Mouse (Mus musculus): ENCODE results near the gene Akr1c13. TPM values are rescaled to one million over a fixed set of nuclear protein-coding genes. Genes with fewer than 3 reads are reported as not detected.
A peak's percentile ranks its signal among the peaks of the same experiment; 100 is the strongest.
"Not testable (repeated sequence)": the region's sequence is repeated elsewhere in the genome, so short reads cannot be mapped to it uniquely, and the experiment has no call there.

Akr1c13 gene
- polyA plus RNA-seq, 1 experiment from 2014 or later: 0.33 TPM

DNA sequence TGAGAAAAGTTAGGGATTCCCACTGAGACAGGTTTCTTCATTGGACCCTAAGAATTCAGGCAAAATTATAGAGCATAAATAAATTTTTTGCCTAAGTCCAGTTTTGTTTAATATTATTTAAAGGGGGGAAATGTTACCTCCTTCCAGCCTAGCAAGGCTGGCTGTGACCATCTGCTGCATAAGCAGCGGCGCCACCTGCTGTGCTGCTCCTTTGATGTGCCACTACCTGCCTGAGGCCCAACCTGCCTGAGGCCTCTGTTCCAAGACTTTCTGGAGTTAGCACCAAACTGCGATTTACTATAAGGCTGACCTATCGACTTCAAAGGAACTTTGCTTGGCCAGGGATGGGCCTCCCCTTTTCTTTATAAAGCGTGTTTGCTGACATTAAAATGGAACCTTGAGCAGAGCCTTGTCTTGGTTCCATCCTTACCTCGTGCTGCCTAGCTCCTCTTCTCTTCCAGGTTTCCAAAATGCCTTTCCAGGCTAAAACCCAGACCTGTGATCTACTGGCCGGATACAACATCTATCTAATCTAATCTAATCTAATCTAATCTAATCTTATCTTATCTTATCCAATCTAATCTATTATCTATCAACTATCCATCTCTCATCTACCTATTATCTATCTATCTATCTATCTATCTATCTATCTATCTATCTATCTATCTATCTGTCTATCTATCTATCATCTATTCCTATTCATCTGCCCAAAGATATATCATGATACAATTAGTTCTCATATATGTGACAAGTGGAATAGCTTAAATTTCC lies 4.1 kb upstream of the Akr1c13 start:
- not testable (repeated sequence) for ATAC-seq (ENCODE audit: low FRiP score); DNase-seq (ENCODE audit: low spot score, missing footprints); H3K4me2 ChIP-seq; H3K27me3 ChIP-seq (ENCODE audit: control insufficient read depth, insufficient read depth, low read length); H3K9me3 ChIP-seq (ENCODE audit: control insufficient read depth, low read length); H3K9ac ChIP-seq (ENCODE audit: low read length); H3K4me1 ChIP-seq (ENCODE audit: control insufficient read depth, insufficient read depth, low read length); H3K4me3 ChIP-seq (ENCODE audit: low read depth, low read length); H3K27ac ChIP-seq (ENCODE audit: low read depth, low read length); H3K36me3 ChIP-seq (ENCODE audit: control insufficient read depth, insufficient read depth, low read length)
- WGBS: 86% methylated on average over 7 of the region's 7 CpGs

DNA sequence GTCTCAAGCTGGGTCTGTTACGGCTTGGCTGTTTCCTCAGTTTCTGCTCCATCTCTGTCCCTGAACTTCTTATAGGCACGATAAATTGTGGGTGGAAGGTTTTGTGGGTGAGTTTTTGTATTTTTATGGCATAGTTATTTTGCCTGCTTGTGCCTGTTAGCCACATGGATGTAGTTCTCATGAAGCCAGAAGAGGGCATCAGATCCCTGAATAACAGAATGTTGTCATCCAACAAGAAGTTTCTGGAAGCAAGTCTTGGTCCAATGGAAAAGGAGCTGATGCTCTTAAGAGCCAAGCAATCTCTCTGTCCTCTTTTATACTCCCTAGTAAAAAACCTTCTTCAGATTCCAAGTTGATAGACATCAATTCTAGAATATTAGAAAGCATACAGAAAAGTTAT lies 2.8 kb upstream of the Akr1c13 start:
- Histone ChIP-seq H3K36me3 (ENCODE audit: control insufficient read depth, insufficient read depth, low read length) (no peaks in the 10 kb centered on the region), H3K27me3 (ENCODE audit: control insufficient read depth, insufficient read depth, low read length) (no peaks in the 10 kb centered on the region), H3K27ac (ENCODE audit: low read depth, low read length) (no peak overlapping the region), H3K4me1 (ENCODE audit: control insufficient read depth, insufficient read depth, low read length) (no peaks in the 10 kb centered on the region), H3K4me2 (no peak overlapping the region), H3K9ac (ENCODE audit: low read length) (no peak overlapping the region), H3K9me3 (ENCODE audit: control insufficient read depth, low read length) (no peaks in the 10 kb centered on the region), H3K4me3 (ENCODE audit: low read depth, low read length) (no peak overlapping the region)
- 91% methylated on average over 2 of the region's 2 CpGs for WGBS
- DNase-seq (ENCODE audit: low spot score, missing footprints) (no peak), ATAC-seq (ENCODE audit: low FRiP score) (no peak)

DNA sequence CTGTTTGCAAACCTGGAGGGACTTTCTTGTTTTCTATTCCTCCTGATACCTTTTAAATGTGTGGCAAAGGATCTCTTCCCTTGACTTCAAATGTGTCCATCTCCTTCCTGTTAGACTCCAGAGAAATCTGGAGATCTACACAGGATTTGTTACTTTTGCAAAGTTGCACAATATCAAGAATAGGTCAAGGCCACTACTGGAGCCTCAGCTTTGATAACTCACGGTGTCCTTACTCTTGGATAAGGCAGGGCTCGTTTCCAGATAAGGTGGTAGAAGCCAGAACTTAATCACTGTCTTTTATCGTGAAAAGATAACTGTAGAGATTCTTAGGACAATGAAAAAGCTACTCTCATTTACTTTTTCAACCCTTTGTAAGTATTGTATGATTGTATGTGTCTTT lies 1.6 kb downstream of the Akr1c13 start:
- H3K4me2 ChIP-seq: no peak overlapping the region

GRCm38 (mm10) chr13:4206147-4206903 lies 15.4 kb downstream of the Akr1c13 start:
- Histone ChIP-seq H3K36me3 (ENCODE audit: control insufficient read depth, insufficient read depth, low read length) (no peaks in the 10 kb centered on the region), H3K27me3 (ENCODE audit: control insufficient read depth, insufficient read depth, low read length) (no peaks in the 10 kb centered on the region), H3K4me2 (no peak overlapping the region), H3K9me3 (ENCODE audit: control insufficient read depth, low read length) (no peaks in the 10 kb centered on the region), H3K4me1 (ENCODE audit: control insufficient read depth, insufficient read depth, low read length) (no peaks in the 10 kb centered on the region), H3K4me3 (ENCODE audit: low read depth, low read length) (no peak overlapping the region), H3K27ac (ENCODE audit: low read depth, low read length) (no peak overlapping the region), H3K9ac (ENCODE audit: low read length) (no peak overlapping the region)
- ATAC-seq (ENCODE audit: low FRiP score) (no peak), DNase-seq (ENCODE audit: low spot score, missing footprints) (no peak)
- 47% methylated on average over 1 of the region's 1 CpGs for WGBS

More for the DNA sequence above, 1.6 kb downstream of the Akr1c13 start:
- Histone ChIP-seq H3K9me3 (ENCODE audit: control insufficient read depth, low read length) (no peaks in the 10 kb centered on the region), H3K27me3 (ENCODE audit: control insufficient read depth, insufficient read depth, low read length) (no peaks in the 10 kb centered on the region), H3K36me3 (ENCODE audit: control insufficient read depth, insufficient read depth, low read length) (no peaks in the 10 kb centered on the region), H3K27ac (ENCODE audit: low read depth, low read length) (no peak overlapping the region), H3K4me1 (ENCODE audit: control insufficient read depth, insufficient read depth, low read length) (no peaks in the 10 kb centered on the region), H3K9ac (ENCODE audit: low read length) (no peak overlapping the region), H3K4me3 (ENCODE audit: low read depth, low read length) (no peak overlapping the region)
- no peak for ATAC-seq (ENCODE audit: low FRiP score)
- 81% methylated on average over 3 of the region's 3 CpGs for WGBS
- DNase-seq (ENCODE audit: low spot score, missing footprints): no peak

DNA sequence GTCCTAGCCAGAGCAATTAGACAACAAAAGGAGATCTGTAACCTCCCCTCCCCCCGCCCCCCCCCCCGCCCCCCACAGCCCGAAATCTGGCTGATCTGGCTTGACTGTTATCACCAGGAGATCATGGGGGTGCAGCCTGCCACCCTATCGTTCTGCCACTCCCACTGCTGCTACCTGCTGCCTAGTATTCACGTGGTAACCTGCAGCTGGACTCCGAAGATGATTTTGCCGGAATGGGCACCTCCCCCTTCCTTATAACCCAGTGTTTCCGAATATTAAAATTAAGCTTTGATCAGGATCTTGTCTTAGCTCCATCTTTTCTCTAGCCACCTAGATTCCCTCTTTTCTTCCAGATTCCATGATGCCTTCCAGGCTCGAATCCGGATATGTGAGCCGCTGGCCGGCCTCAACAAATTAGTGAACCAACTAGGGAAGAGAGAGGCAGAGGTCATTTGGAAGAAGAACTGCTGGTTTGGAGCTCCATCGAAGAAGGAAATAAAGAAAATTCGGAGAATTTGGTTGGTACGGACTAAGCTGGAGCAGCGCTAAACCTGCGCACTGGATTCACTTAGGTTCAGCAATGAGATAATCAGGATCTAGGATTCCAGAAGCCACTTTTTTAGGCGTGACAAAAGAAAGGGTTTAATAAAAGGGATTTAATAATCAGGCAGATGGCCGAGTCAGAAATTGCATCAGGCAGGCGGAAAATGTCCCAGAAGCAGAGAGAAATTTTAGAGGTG lies 20.8 kb downstream of the Akr1c13 start:
- ATAC-seq (ENCODE audit: low FRiP score): peak; percentile 54
- Histone ChIP-seq H3K27ac (ENCODE audit: low read depth, low read length) (no peak overlapping the region), H3K9me3 (ENCODE audit: control insufficient read depth, low read length) (no peaks in the 10 kb centered on the region), H3K4me1 (ENCODE audit: control insufficient read depth, insufficient read depth, low read length) (no peaks in the 10 kb centered on the region), H3K4me2 (no peak overlapping the region), H3K9ac (ENCODE audit: low read length) (no peak overlapping the region), H3K36me3 (ENCODE audit: control insufficient read depth, insufficient read depth, low read length) (no peaks in the 10 kb centered on the region), H3K27me3 (ENCODE audit: control insufficient read depth, insufficient read depth, low read length) (no peaks in the 10 kb centered on the region), H3K4me3 (ENCODE audit: low read depth, low read length) (no peak overlapping the region)
- DNase-seq (ENCODE audit: low spot score, missing footprints): peak; percentile 90
- 63% methylated on average over 20 of the region's 20 CpGs for WGBS

DNA sequence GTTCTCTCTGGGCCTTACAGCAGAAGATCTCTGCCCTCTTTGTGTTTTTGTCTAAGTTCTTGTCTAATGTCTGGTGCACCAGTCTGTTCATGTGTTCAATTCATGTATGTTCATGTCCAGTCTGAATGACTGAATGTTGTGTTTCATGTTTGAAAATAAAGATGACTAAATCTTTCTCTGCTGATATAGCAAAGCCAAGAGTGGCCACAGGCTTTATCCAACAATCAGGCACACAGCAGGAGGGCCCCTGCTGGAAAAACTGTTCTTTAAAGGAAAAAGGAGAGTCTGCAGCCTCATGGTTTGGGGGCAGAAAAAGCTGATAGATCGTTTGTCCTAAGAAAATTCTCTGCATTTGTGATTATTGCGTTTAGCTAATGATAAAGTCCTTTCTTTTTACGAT lies 21.4 kb downstream of the Akr1c13 start:
- peak; percentile 85 for DNase-seq (ENCODE audit: low spot score, missing footprints)

DNA sequence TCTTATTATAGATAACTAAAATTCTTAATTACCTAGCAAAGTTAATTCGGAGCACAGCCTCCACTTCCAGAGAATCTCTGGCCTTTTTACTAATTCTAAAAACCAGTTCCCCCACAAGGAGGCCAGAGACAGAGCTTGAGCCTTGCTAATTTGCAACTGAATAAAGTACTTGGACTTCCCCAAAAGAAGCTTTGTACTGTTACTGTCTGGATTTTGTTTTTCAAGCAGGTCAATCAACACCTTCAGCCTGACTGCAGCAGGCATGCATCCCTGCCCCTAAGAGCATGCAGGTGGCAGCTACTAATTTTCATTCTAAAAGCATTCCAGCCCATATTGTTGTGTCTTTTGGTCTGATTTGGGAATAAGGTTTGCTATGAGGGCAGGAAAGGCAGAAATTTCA lies 24.5 kb downstream of the Akr1c13 start:
- WGBS: 72% methylated on average over 1 of the region's 1 CpGs

More for the DNA sequence above, 21.4 kb downstream of the Akr1c13 start:
- Histone ChIP-seq H3K4me1 (ENCODE audit: control insufficient read depth, insufficient read depth, low read length) (no peaks in the 10 kb centered on the region), H3K27me3 (ENCODE audit: control insufficient read depth, insufficient read depth, low read length) (no peaks in the 10 kb centered on the region), H3K36me3 (ENCODE audit: control insufficient read depth, insufficient read depth, low read length) (no peaks in the 10 kb centered on the region), H3K27ac (ENCODE audit: low read depth, low read length) (no peak overlapping the region), H3K4me2 (no peak overlapping the region), H3K9me3 (ENCODE audit: control insufficient read depth, low read length) (no peaks in the 10 kb centered on the region), H3K9ac (ENCODE audit: low read length) (no peak overlapping the region), H3K4me3 (ENCODE audit: low read depth, low read length) (no peak overlapping the region)
- WGBS: 57% methylated on average over 3 of the region's 3 CpGs
- 0 out of 2 replicates have a peak, but pooled peaks have one; percentile 22 for ATAC-seq (ENCODE audit: low FRiP score)

GRCm38 (mm10) chr13:4228441-4228840 lies 37.5 kb downstream of the Akr1c13 start, which contains the start of gene Akr1c19:
Gene Akr1c19 (plus strand): TSS chr13:4228700.
- Histone ChIP-seq H3K27ac (ENCODE audit: low read depth, low read length) (no peak within 1 kb of the TSS), H3K4me3 (ENCODE audit: low read depth, low read length) (no peak within 1 kb of the TSS), H3K9ac (ENCODE audit: low read length) (no peak within 1 kb of the TSS), H3K9me3 (ENCODE audit: control insufficient read depth, low read length) (no peaks in the 10 kb centered on the region), H3K36me3 (ENCODE audit: control insufficient read depth, insufficient read depth, low read length) (no peaks in the 10 kb centered on the region), H3K4me1 (ENCODE audit: control insufficient read depth, insufficient read depth, low read length) (no peaks in the 10 kb centered on the region), H3K27me3 (ENCODE audit: control insufficient read depth, insufficient read depth, low read length) (no peaks in the 10 kb centered on the region), H3K4me2 (no peak within 1 kb of the TSS)
- ATAC-seq (ENCODE audit: low FRiP score): no peak
- no peak for DNase-seq (ENCODE audit: low spot score, missing footprints)
- 68% methylated on average over 1 of the region's 1 CpGs for WGBS

More for the DNA sequence above, 24.5 kb downstream of the Akr1c13 start:
- not testable (repeated sequence) for H3K27ac ChIP-seq (ENCODE audit: low read depth, low read length); H3K9me3 ChIP-seq (ENCODE audit: control insufficient read depth, low read length); H3K27me3 ChIP-seq (ENCODE audit: control insufficient read depth, insufficient read depth, low read length); H3K9ac ChIP-seq (ENCODE audit: low read length); H3K4me1 ChIP-seq (ENCODE audit: control insufficient read depth, insufficient read depth, low read length); ATAC-seq (ENCODE audit: low FRiP score); H3K4me2 ChIP-seq; H3K4me3 ChIP-seq (ENCODE audit: low read depth, low read length); H3K36me3 ChIP-seq (ENCODE audit: control insufficient read depth, insufficient read depth, low read length)
- DNase-seq (ENCODE audit: low spot score, missing footprints): peak; percentile 54

Measured in midbrain, embryonic 11.5 days (tissue).